Mouse (Mus musculus): ENCODE results near the gene 2810004N23Rik. TPM values are rescaled to one million over a fixed set of nuclear protein-coding genes. Genes with fewer than 3 reads are reported as not detected.
"Not testable (repeated sequence)": the region's sequence is repeated elsewhere in the genome, so short reads cannot be mapped to it uniquely, and the experiment has no call there.

Gene 2810004N23Rik
- polyA plus RNA-seq, 1 experiment from 2014 or later, result 26.2 TPM

- Histone ChIP-seq H3K4me2 (no peak overlapping the region), H3K4me3 (no peak overlapping the region), H3K9me3 (peaks cover 1% of the 10 kb centered on the region; the same call in 1 of the 2 replicates), H3K27ac (replicated peaks) (no peak overlapping the region), H3K4me1 (replicated peaks) (peaks cover 17% of the 10 kb centered on the region), H3K9ac (no peak overlapping the region), H3K27me3 (no peaks in the 10 kb centered on the region), H3K36me3 (peaks cover 47% of the 10 kb centered on the region)
- ATAC-seq (ENCODE audit: low FRiP score, low read depth), result no peak
These were observed 3.5 kb downstream of the 2810004N23Rik start for GRCm38 (mm10) chr8:124859466-124859865.

- H3K4me3 ChIP-seq, result no peak overlapping the region
- no peaks in the 10 kb centered on the region for H3K27me3 ChIP-seq
- ATAC-seq (ENCODE audit: low FRiP score, low read depth), result no peak
- WGBS, result 91% methylated on average over 1 of the region's 1 CpGs
- H3K4me2 ChIP-seq, result no peak overlapping the region
- H3K9ac ChIP-seq, result no peak overlapping the region
- no peak overlapping the region for H3K27ac ChIP-seq (replicated peaks)
- peaks cover 4% of the 10 kb centered on the region for H3K9me3 ChIP-seq
- H3K36me3 ChIP-seq, result peaks cover 50% of the 10 kb centered on the region
- H3K4me1 ChIP-seq (replicated peaks), result no peaks in the 10 kb centered on the region
These were observed 9.4 kb downstream of the 2810004N23Rik start for GRCm38 (mm10) chr8:124853511-124853910.

GRCm38 (mm10) chr8:124845573-124845972 lies 17.3 kb downstream of the 2810004N23Rik start:
- Histone ChIP-seq H3K9me3 (no peaks in the 10 kb centered on the region), H3K27me3 (no peaks in the 10 kb centered on the region), H3K36me3 (peaks cover 6% of the 10 kb centered on the region), H3K27ac (replicated peaks) (no peak overlapping the region), H3K4me2 (no peak overlapping the region), H3K4me3 (no peak overlapping the region), H3K9ac (no peak overlapping the region), H3K4me1 (replicated peaks) (no peaks in the 10 kb centered on the region)
- no peak for ATAC-seq (ENCODE audit: low FRiP score, low read depth)
- 94% methylated on average over 5 of the region's 5 CpGs for WGBS

GRCm38 (mm10) chr8:124845131-124845530 lies 17.8 kb downstream of the 2810004N23Rik start:
- Histone ChIP-seq H3K36me3 (peaks cover 10% of the 10 kb centered on the region), H3K27ac (replicated peaks) (no peak overlapping the region), H3K4me2 (no peak overlapping the region), H3K9ac (no peak overlapping the region), H3K27me3 (no peaks in the 10 kb centered on the region), H3K4me3 (no peak overlapping the region), H3K4me1 (replicated peaks) (no peaks in the 10 kb centered on the region), H3K9me3 (no peaks in the 10 kb centered on the region)
- 79% methylated on average over 3 of the region's 3 CpGs for WGBS
- ATAC-seq (ENCODE audit: low FRiP score, low read depth), result no peak

GRCm38 (mm10) chr8:124842929-124843328 lies 20.0 kb downstream of the 2810004N23Rik start:
- 96% methylated on average over 1 of the region's 1 CpGs for WGBS
- not testable (repeated sequence) for H3K27ac ChIP-seq (replicated peaks); ATAC-seq (ENCODE audit: low FRiP score, low read depth); H3K4me3 ChIP-seq; H3K27me3 ChIP-seq; H3K4me2 ChIP-seq; H3K4me1 ChIP-seq (replicated peaks); H3K9ac ChIP-seq; H3K9me3 ChIP-seq
- H3K36me3 ChIP-seq, result peaks cover 29% of the 10 kb centered on the region

DNA sequence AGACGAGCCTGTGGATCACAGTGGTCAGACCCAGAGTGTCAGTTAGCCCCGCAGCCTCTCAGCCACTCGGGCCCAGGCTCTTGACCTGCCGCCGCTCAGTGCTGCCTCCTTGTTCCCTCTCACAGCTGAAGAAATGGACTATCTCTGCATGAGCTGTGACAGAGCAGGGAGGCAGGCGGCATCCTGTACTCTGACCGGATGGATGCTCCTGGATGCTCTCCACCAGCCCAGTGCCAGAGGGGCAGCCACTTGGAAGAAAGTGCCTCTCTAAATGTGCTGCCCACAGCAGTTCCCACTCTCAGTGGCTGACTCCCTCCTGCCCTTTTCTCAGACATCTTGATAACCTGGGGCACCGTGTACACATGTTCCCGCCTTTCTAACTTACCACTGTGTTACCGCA lies 21.1 kb downstream of the 2810004N23Rik start:
- Histone ChIP-seq H3K4me3 (no peak overlapping the region), H3K27ac (replicated peaks) (no peak overlapping the region), H3K36me3 (peaks cover 29% of the 10 kb centered on the region), H3K9ac (no peak overlapping the region), H3K4me2 (no peak overlapping the region), H3K4me1 (replicated peaks) (no peaks in the 10 kb centered on the region), H3K9me3 (no peaks in the 10 kb centered on the region), H3K27me3 (no peaks in the 10 kb centered on the region)
- no peak for ATAC-seq (ENCODE audit: low FRiP score, low read depth)
- WGBS, result 86% methylated on average over 10 of the region's 10 CpGs

GRCm38 (mm10) chr8:124840900-124841299 lies 22.0 kb downstream of the 2810004N23Rik start:
- ATAC-seq (ENCODE audit: low FRiP score, low read depth), result no peak

GRCm38 (mm10) chr8:124839371-124839770 lies 23.5 kb downstream of the 2810004N23Rik start:
- Histone ChIP-seq H3K4me2 (no peak overlapping the region), H3K4me3 (no peak overlapping the region), H3K9me3 (no peaks in the 10 kb centered on the region), H3K9ac (no peak overlapping the region), H3K27ac (replicated peaks) (no peak overlapping the region), H3K27me3 (no peaks in the 10 kb centered on the region), H3K4me1 (replicated peaks) (no peaks in the 10 kb centered on the region), H3K36me3 (peaks cover 29% of the 10 kb centered on the region)
- ATAC-seq (ENCODE audit: low FRiP score, low read depth), result no peak
- WGBS, result 92% methylated on average over 10 of the region's 10 CpGs

More at GRCm38 (mm10) chr8:124840900-124841299, 22.0 kb downstream of the 2810004N23Rik start:
- Histone ChIP-seq H3K4me2 (no peak overlapping the region), H3K4me3 (no peak overlapping the region), H3K4me1 (replicated peaks) (no peaks in the 10 kb centered on the region), H3K27me3 (no peaks in the 10 kb centered on the region), H3K9ac (no peak overlapping the region), H3K36me3 (peaks cover 29% of the 10 kb centered on the region), H3K9me3 (no peaks in the 10 kb centered on the region), H3K27ac (replicated peaks) (no peak overlapping the region)
- WGBS, result 97% methylated on average over 7 of the region's 7 CpGs

DNA sequence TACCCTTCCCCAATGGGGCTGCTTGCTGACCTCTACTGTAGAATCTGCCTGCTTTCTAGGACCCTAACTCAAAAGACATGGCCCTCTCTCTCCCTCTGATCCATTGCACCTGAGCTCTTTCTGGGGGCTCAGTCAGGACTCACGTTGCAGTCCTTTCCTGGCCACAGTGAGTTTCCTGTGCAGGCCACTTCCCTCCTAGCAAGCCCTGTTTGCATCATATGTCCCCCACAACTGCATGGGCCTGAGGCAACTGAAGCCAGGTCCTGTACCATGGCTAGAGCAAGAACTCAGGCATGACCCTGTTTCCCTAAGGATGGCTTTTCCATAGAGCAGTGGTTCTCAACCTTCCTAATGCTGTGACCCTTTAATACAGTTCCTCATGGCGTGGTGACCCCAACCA lies 25.0 kb downstream of the 2810004N23Rik start:
- H3K4me2 ChIP-seq, result no peak overlapping the region
- H3K4me3 ChIP-seq, result no peak overlapping the region
- no peaks in the 10 kb centered on the region for H3K27me3 ChIP-seq
- H3K36me3 ChIP-seq, result peaks cover 29% of the 10 kb centered on the region
- no peak for ATAC-seq (ENCODE audit: low FRiP score, low read depth)
- H3K4me1 ChIP-seq (replicated peaks), result 0 out of 2 replicates have a peak, but pooled peaks cover 7% of the 10 kb centered on the region
- 88% methylated on average over 2 of the region's 2 CpGs for WGBS
- H3K9ac ChIP-seq, result no peak overlapping the region
- no peak overlapping the region for H3K27ac ChIP-seq (replicated peaks)
- no peaks in the 10 kb centered on the region for H3K9me3 ChIP-seq

DNA sequence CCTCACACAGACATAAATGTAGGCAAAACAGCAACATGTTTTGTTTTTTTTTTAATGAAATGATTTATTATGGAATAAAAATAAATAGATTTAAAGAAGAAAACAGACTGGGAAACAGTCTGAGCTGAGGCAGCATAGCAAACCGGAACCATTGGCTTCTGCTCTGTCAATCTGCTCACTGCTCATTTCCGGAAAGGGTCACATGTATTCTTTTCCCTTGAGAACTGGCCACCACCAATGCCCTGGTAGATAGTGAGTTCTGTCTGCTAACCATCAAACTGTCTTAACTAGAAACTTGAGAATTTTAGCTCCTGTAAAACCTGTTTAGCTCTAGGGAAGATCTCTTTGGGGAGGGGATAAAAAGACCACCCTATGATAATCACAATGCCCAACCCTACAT lies 26.0 kb downstream of the 2810004N23Rik start:
- Histone ChIP-seq H3K4me1 (replicated peaks) (0 out of 2 replicates have a peak, but pooled peaks cover 7% of the 10 kb centered on the region), H3K27me3 (no peaks in the 10 kb centered on the region), H3K27ac (replicated peaks) (no peak overlapping the region), H3K4me3 (no peak overlapping the region), H3K9me3 (no peaks in the 10 kb centered on the region), H3K4me2 (no peak overlapping the region), H3K36me3 (peaks cover 29% of the 10 kb centered on the region), H3K9ac (no peak overlapping the region)
- WGBS, result 87% methylated on average over 2 of the region's 2 CpGs
- no peak for ATAC-seq (ENCODE audit: low FRiP score, low read depth)

DNA sequence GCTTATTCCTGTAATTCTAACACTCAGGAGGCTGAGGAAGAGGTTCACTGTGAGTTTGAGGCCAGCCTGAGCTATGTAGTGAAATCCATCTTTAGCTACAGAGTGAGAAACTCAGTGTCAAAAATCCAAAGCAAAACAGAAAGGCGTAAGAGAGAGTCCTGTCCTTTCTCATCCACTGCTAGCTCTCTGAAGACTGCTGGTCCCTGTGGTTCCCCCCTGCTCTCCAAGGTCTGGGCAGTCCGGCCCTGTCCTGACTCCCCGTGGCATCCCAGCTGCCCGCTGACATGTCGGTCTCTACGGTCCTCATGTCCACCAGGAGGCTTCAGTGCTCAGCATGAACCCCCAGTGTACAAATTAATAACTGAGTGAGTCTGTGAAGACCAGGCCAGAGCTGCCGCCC lies 26.6 kb downstream of the 2810004N23Rik start:
- H3K4me1 ChIP-seq (replicated peaks), result 0 out of 2 replicates have a peak, but pooled peaks cover 7% of the 10 kb centered on the region
- no peak overlapping the region for H3K27ac ChIP-seq (replicated peaks)
- no peak overlapping the region for H3K4me3 ChIP-seq
- no peak overlapping the region for H3K4me2 ChIP-seq
- no peaks in the 10 kb centered on the region for H3K27me3 ChIP-seq
- no peak for ATAC-seq (ENCODE audit: low FRiP score, low read depth)
- H3K9me3 ChIP-seq, result no peaks in the 10 kb centered on the region
- 79% methylated on average over 7 of the region's 7 CpGs for WGBS
- peaks cover 33% of the 10 kb centered on the region for H3K36me3 ChIP-seq
- no peak overlapping the region for H3K9ac ChIP-seq

- Histone ChIP-seq H3K9me3 (no peaks in the 10 kb centered on the region), H3K4me2 (no peak overlapping the region), H3K9ac (no peak overlapping the region), H3K27ac (replicated peaks) (no peak overlapping the region), H3K36me3 (peaks cover 30% of the 10 kb centered on the region), H3K4me3 (no peak overlapping the region), H3K4me1 (replicated peaks) (0 out of 2 replicates have a peak, but pooled peaks cover 7% of the 10 kb centered on the region), H3K27me3 (no peaks in the 10 kb centered on the region)
- no peak for ATAC-seq (ENCODE audit: low FRiP score, low read depth)
These were observed 27.1 kb downstream of the 2810004N23Rik start for GRCm38 (mm10) chr8:124835848-124836247.
